Mouse (Mus musculus): ENCODE measurements around the gene Smarce1. TPM values are rescaled to one million over a fixed set of nuclear protein-coding genes. Genes with fewer than 3 reads are reported as not detected.

Smarce1 gene
- total and polyA plus RNA-seq, 3 experiments = 243 to 277 TPM; not detected in 1

GRCm38 (mm10) chr11:99269192-99269591 is 38.4 kb upstream of the Smarce1 start:
- Histone ChIP-seq H3K9ac (ENCODE audit: control insufficient read depth, low read depth, low read length, poor library complexity, severe bottlenecking) (no peak overlapping the region), H3K27me3 (ENCODE audit: control insufficient read depth in 1 of 2, insufficient read depth in 2 of 2, low read length in 2 of 2) (peaks cover 23 to 35% of the 10 kb centered on the region in 2 experiments), H3K4me3 (ENCODE audit: control insufficient read depth in 1 of 2, insufficient read depth in 1 of 2, low read depth in 2 of 2, low read length in 2 of 2) (no peak overlapping the region), H3K79me2 (ENCODE audit: control insufficient read depth, insufficient read depth, low read length, poor library complexity) (no peaks in the 10 kb centered on the region), H3K27ac (ENCODE audit: control insufficient read depth, low read depth, low read length) (no peak overlapping the region), H3K36me3 (ENCODE audit: control insufficient read depth in 1 of 2, insufficient read depth in 2 of 2, low read length in 2 of 2) (no peaks in the 10 kb centered on the region), H3K4me1 (ENCODE audit: control insufficient read depth in 1 of 2, insufficient read depth in 2 of 2, low read length in 2 of 2) (no peaks in the 10 kb centered on the region), H3K9me3 (replicated peaks; ENCODE audit: insufficient read depth, low read length) (no peaks in the 10 kb centered on the region)
- no peak for TF ChIP-seq ELF1 (IDR thresholded peaks at IDR 0.05; ENCODE audit: low read depth, low read length)
- TF ChIP-seq CHD2 (IDR thresholded peaks at IDR 0.05; ENCODE audit: low read length) = no peak
- no peak for TF ChIP-seq RAD21 (IDR thresholded peaks at IDR 0.05; ENCODE audit: low read depth, low read length)
- TF ChIP-seq MYC (IDR thresholded peaks at IDR 0.05; ENCODE audit: low read depth, low read length) = no peak
- TF ChIP-seq CHD1 (IDR thresholded peaks at IDR 0.05; ENCODE audit: low read depth, low read length) = no peak
- no peak for TF ChIP-seq MAZ (IDR thresholded peaks at IDR 0.05; ENCODE audit: low read depth, low read length)
- TF ChIP-seq CTCF (IDR thresholded peaks at IDR 0.05 in 2 of 3, conservative IDR thresholded peaks at IDR 0.05 in 1 of 3; ENCODE audit: control insufficient read depth in 1 of 3, insufficient read depth in 1 of 3, low read depth in 2 of 3, low read length in 3 of 3, poor library complexity in 1 of 3, severe bottlenecking in 1 of 3) = no peak
- no peak for TF ChIP-seq GABPA (IDR thresholded peaks at IDR 0.05; ENCODE audit: low read depth, low read length)
- TF ChIP-seq MXI1 (IDR thresholded peaks at IDR 0.05; ENCODE audit: low read depth, low read length) = no peak
- TF ChIP-seq POLR2AphosphoS2 (IDR thresholded peaks at IDR 0.05; ENCODE audit: low read length) = no peak
- TF ChIP-seq UBTF (IDR thresholded peaks at IDR 0.05; ENCODE audit: borderline replicate concordance, insufficient read depth, low read depth, low read length) = no peak
- no peak for TF ChIP-seq MYB (IDR thresholded peaks at IDR 0.05; ENCODE audit: low read depth, low read length)
- no peak for TF ChIP-seq MAFK (IDR thresholded peaks at IDR 0.05; ENCODE audit: borderline replicate concordance, low read depth, low read length)
- no peak for TF ChIP-seq ETS1 (IDR thresholded peaks at IDR 0.05; ENCODE audit: low read depth, low read length)
- TF ChIP-seq TBP (IDR thresholded peaks at IDR 0.05; ENCODE audit: low read depth, low read length) = no peak
- DNase-seq (ENCODE audit: low read depth, low spot score) = no peak

- H3K36me3 ChIP-seq (ENCODE audit: control insufficient read depth in 1 of 2, insufficient read depth in 2 of 2, low read length in 2 of 2) = no peaks in the 10 kb centered on the region
- no peaks in the 10 kb centered on the region for H3K9me3 ChIP-seq (replicated peaks; ENCODE audit: insufficient read depth, low read length)
- no peak overlapping the region for H3K9ac ChIP-seq (ENCODE audit: control insufficient read depth, low read depth, low read length, poor library complexity, severe bottlenecking)
- H3K4me3 ChIP-seq (ENCODE audit: control insufficient read depth in 1 of 2, insufficient read depth in 1 of 2, low read depth in 2 of 2, low read length in 2 of 2) = no peak overlapping the region
- DNase-seq (ENCODE audit: low read depth, low spot score) = no peak
- peaks cover 16 to 30% of the 10 kb centered on the region in 2 experiments for H3K27me3 ChIP-seq (ENCODE audit: control insufficient read depth in 1 of 2, insufficient read depth in 2 of 2, low read length in 2 of 2)
- H3K4me1 ChIP-seq (ENCODE audit: control insufficient read depth in 1 of 2, insufficient read depth in 2 of 2, low read length in 2 of 2) = no peaks in the 10 kb centered on the region
- no peak overlapping the region for H3K27ac ChIP-seq (ENCODE audit: control insufficient read depth, low read depth, low read length)
- TF ChIP-seq POLR2AphosphoS5 (IDR thresholded peaks at IDR 0.05; ENCODE audit: borderline replicate concordance, low read depth, low read length) (no peak), MYC (IDR thresholded peaks at IDR 0.05; ENCODE audit: low read depth, low read length) (no peak), POLR2AphosphoS2 (IDR thresholded peaks at IDR 0.05; ENCODE audit: low read length) (no peak), E2F4 (IDR thresholded peaks at IDR 0.05; ENCODE audit: borderline replicate concordance, low read depth, low read length) (no peak), ETS1 (IDR thresholded peaks at IDR 0.05; ENCODE audit: low read depth, low read length) (no peak), HCFC1 (IDR thresholded peaks at IDR 0.05; ENCODE audit: low read depth, low read length) (no peak)
- no peaks in the 10 kb centered on the region for H3K79me2 ChIP-seq (ENCODE audit: control insufficient read depth, insufficient read depth, low read length, poor library complexity)
Observed at GRCm38 (mm10) chr11:99265796-99266195, 35.0 kb upstream of the Smarce1 start.

Measured in MEL (cell line).